Mouse (Mus musculus) fibroblast of lung, adult 2 months (primary cell): ENCODE measurements around the gene Gm20388.
"Not testable (repeated sequence)": the region's sequence is repeated elsewhere in the genome, so short reads cannot be mapped to it uniquely, and the experiment has no call there.

ENCODE experiments used
- DNase-seq: peaks from one replicate; pipeline ENCODE4 v3.0.0-alpha.2; 2011; ENCODE audit warnings: low read depth

Gene Gm20388

DNA sequence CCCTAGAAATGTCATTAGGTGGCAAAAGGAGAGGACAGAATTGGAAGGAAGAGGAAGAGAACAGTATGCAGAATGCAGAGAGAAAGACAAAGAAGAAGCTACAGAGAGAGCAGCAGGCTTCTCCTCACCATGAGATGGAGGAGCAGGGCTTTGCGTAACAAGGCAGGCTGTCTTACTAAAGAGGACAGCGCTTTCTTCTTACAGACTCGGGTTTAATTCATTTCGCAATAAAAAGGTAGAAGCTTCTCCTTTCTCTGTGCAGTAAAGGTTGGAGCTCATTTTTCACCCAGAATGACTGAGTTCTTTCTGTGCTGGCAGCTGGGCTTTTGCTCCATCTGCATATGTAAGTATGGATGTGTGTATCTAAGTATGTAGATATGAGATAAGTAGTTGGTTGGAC lies 3369.2 kb downstream of the Gm20388 start:
- no peak for DNase-seq

DNA sequence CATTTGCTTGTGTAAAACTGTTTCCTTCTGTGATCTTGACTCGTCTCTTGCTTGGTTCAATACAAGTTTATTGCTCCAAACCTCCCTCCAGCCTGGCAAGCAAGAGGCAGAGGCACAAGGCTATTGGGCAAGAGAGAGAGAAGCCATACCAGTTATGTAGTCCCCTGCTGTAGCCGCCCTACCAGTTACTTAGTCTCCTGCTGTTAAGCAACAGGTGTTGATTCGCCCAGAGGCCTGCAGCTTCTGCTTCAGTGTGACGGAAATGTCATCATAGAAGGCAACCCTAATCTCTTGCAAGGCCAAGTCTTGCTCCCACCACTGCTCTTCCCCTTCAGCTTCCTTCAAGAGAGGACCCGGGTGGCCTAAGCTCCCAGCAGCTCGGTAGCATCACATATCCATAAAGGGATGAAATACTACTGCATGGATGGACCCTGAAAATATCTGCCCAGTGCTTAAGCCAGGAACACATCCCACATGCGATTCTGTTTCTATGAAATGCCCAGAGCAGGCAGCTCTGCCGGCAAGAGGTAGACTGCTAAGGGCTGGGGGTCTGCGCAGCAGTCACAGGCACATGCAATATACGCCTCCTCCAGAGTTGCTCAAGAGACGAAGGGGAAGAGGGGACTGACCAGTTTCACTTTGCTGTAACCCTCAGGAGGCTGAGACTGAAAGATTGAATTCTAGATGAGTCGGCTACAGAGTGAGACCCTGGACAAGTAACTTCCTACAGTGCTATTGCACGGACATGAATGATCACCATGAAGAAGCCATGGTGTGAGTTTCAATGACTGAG lies 3369.9 kb downstream of the Gm20388 start:
- no peak for DNase-seq

DNA sequence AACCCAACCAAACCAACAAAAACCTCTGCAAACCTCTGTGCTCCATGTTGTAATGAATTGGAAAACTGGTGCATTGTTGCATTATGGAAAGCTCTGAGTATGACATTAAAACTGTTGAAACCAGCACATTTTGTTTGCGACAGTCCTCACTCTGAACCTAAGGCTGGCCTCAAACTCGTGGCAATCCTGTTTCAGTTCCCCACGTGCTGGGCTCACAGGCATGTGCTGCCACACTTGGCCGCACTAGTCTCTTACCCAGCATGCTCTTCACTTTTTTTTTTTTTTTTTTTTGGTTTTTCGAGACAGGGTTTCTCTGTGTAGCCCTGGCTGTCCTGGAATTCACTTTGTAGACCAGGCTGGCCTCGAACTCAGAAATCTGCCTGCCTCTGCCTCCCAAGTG lies 3372.4 kb downstream of the Gm20388 start:
- not testable (repeated sequence) for DNase-seq

DNA sequence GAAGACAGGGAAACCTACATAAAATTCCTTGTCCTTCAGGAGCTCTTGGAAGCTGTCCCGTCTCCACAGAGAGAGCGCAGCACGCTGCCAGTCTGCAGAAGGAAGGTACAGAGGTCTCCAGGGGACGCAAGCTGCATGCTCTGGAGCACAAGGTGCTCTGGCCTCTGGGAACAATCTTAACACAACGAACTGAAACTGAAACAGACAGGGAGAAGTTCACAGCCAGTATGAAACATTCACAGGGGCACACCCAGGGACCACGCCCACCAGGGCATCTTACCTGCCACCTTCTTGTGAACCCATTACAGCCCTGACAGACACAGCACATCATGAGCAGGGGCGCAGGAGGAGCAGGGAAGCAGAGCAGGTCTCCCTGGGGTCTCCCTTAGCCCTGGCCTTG lies 3373.3 kb downstream of the Gm20388 start:
- DNase-seq = no peak

DNA sequence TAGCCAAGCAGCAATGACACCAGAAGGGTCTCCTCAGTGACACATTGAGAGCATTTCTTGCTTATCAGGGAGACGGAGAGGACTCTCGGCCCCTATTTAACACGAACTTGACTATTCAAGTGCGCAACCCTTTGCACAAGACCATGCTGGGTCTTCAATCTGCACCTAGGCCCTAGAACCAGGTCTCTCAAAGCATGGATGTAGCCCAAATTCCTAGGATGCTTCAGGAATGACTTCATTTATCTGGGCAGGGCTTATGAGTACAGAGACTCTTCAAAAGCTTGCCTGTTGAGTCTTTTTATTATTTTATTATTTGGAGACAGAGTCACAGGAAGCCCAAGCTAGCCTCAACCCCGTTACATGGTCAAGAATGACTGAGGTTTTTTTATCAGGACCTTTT lies 3373.9 kb downstream of the Gm20388 start:
- DNase-seq = no peak

DNA sequence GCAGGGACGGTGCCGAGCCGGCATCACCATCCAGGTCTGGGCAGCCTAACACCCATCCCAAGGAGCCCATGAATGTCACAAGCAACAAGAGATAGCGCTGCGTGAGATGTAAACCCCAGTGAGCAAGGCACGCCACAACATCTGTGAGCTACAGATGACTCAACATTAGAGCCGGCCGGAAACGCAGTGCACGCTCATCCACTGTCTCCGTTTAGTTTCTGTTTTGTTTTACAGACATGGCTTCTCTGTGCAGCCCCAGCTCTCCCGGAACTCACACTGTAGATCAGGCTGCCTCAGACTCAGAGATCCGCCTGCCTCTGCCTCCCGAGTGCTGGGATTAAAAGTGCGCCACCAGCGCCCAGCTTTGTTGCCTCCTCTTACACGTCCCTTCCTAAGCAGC lies 3376.7 kb downstream of the Gm20388 start:
- DNase-seq = no peak

DNA sequence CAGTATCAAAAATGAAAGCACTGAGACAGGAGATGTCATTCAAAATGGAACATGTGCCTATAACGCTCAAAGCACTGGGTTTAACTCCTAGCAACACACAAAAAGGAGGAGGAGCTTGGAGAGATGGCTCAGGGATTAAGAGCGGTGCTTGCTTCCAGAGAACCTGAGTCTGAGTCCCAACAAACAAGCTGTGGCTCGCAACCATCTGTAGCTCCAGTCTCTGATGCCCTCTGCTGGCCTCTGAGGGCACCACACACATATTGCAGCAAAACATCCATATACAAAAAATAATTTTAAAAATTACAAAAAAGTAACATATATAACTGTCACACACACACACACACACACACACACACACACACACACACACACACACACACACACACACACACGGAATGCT lies 3379.5 kb downstream of the Gm20388 start:
- DNase-seq = peak; percentile 6

DNA sequence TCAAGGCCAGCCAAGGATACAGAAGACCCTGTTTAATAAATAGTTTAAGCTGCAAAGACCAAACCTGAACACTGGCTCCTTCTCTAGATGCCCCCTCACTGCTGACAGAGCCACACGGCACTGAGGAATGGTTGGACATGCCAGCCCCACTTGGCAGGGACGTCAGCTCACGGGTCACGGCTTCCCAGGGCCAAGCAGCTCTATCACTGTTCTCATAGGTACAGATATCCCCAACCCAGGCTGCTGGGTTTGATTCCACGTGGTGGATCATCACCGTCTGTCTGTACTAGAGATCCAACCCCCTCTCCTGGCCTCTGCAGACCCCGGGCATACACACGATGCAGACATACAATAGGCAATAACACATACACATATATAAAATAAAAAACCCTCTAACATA lies 3380.0 kb downstream of the Gm20388 start:
- DNase-seq = no peak

DNA sequence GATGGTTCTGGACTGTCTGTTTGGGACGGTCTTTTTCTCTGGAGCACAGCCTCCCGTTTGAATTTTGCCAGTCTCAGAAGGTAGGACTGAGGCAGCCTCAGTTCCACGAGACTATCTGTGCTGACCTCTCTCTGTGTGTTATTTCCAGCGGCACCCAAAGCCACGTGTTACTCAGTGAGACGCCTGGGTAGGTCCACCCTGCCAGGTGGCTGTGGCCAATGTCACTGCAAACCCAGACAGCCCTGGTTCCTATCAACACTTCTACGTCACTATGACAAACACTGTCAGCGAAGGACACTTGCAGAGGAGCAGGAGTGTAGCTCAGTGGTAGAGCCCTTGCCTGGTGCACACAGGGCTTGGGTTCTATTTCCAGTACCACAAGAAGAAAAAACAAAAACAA lies 3381.1 kb downstream of the Gm20388 start:
- no peak for DNase-seq

DNA sequence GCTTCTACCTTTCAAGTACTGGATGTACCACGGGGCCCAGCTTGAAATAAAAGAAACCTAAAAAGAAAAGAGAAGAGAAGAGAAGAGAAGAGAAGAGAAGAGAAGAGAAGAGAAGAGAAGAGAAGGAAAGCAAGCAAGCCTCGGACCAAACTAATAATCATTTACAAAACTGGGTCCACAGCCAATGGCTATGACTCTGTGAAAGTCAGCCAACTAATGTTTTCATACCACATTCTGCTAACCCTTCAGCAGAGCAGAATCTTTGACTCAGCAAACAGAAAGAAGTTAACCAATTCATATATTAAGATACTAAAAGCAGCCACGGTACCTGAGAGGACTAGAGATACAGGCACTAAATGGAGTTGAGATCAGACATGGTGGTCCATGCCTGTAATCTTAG lies 3381.6 kb downstream of the Gm20388 start:
- DNase-seq = peak; percentile 6

DNA sequence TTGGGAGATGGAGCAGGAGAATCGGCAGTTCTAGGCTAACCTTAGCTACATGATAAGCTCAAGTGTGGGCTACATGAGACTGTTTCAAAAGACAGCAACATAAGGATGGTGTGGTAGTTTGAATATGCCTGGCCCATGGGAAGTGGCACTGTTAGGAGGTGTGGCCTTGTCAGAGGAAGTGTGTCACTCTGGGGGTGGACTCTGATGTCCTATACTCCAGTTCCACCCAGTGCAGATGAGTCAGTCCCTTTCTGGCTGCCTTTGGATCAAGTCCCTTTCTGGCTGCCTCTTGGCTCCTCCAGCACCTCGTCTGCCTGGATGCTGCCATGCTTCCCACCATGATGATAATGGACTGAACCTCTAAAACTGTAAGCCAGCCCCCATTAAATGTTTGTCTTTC lies 3382.1 kb downstream of the Gm20388 start:
- peak; percentile 11 for DNase-seq

DNA sequence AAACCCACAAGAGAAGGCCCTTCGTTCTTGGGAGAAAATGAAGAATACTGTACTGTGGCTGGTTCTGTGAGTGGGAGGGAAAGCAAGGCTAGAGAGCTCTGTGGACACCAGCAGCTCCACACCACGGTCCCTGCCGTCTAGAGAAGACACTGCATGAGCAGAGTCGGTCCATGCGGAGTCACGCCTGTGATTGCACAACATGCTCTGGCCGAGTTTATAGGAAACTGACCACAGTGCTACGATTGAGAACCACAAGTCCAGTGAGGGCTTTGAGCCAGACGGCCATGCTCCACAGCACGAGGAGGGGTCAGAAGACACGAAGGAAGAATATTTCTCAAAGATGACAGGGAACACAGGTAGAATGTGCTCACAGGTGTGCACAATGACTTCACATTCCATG lies 3387.7 kb downstream of the Gm20388 start:
- DNase-seq = no peak

DNA sequence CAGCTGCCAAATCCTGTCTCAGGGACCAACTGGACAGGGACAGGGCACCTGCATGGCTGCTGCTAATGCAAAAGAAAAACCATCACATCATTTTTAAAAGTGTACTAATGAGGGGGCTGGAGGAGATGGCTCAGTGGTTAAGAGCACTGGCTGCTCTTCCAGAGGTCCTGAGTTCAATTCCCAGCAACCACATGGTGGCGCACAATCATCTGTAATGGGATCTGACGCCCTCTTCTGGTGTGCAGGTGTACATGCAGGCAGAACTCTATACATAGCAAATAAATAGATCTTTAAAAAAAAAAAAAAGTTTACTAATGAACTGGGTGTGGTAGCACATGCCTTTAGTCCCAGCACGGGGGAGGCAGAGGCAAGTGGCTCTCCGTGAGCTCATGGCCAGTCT lies 3398.1 kb downstream of the Gm20388 start:
- no peak for DNase-seq

DNA sequence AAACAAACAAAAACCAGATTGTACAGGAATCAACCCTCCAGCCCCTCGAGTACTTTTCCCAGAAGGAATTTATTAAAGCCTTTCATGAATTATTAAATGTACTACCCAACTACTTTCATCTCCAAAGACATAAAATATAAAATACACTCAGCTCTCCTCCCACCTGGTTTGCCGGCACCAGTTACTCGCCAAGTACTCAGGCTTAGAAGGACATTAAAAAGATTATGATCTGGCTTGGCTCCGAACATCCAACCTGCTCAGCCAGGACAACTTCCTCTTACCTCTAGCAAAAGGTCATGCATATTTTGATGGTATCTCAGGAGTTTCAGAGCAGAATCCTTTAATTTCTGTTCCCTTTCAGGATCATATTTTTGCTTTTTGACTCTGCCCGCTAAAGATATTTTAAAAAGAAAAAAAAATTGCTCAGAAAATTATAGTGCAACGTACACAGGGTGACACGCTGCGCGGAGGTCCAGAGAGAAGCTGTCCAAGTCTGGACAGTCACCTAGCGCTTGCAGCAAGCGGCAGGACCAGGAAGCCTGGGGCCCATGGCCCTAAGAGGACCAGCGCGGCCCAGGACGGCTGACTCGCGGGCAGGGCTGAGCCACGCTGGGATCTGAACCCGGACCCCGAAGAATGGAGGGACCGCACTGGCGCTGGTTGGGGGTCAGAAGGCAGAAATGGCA lies 3407.3 kb downstream of the Gm20388 start:
- DNase-seq = no peak

DNA sequence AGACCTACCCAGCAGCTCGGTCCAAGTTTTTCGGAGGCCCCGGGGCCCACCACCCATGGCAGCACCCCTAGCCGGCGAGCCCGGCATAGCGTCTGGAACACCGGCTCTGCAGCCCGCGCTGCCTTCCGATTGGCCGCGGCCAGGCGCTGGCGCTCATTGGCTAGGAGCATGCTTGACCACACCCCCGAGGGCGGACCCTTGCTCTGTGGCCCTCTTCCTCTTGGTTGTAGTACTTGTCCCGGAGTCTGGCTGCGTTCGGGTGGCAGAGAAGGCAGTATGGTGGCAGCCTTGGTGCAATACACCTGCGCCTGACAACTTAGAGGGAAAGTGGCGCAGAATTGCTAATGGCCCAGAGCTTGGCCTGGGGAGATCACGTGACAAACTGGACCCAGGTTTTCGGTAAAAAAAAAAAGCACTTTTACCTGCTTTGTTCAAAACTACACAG lies 3407.8 kb downstream of the Gm20388 start, which contains the start of gene Fanca:
Gene Fanca (minus strand): TSS at position 110 of the 445 bp plus-strand sequence.
- DNase-seq = peak; percentile 78

DNA sequence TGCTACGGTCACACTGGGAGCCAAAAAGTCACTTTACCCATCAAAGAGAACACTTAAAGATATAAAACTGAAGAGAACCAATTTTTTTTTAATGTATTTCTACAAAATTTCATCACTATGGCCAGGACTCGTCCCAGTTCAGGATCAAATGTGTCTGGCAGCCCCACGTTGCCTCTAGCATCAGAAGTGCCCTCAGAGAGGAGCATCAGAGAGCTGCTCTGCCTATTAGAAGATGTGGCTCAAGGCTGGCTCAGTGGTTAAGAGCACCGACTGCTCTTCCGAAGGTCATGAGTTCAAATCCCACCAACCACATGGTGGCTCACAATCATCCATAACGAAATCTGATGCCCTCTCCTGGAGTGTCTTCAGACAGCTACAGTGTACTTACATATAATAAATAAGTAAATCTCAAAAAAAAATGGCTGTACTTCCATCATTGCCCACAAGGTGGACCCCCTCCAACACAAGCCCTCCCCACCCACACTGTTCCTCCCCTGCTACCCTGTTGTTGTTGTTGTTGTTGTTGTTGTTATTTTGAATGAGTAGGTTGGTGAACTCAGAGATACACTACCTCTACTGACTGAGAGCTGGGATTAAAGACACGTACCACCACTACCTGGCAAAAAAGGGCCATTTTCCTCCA lies 3409.0 kb downstream of the Gm20388 start:
- no peak for DNase-seq

DNA sequence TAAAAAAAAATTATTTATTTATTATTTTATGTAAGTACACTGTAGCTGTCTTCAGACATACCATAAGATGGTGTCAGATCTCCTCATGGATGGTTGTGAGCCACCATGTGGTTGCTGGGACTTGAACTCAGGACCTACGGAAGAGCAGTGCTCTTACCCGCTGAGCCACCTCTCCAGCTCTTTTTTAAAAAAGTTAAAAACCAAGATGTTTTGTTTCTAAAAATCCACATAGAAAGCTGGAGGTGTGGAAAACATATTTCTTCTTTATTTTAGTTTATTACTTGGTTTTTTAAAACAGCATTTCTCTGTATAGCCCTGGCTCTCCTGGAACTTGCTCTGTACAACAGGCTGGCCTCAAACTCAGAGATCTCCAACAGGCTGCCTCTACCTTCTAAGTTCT lies 3417.9 kb downstream of the Gm20388 start:
- no peak for DNase-seq

DNA sequence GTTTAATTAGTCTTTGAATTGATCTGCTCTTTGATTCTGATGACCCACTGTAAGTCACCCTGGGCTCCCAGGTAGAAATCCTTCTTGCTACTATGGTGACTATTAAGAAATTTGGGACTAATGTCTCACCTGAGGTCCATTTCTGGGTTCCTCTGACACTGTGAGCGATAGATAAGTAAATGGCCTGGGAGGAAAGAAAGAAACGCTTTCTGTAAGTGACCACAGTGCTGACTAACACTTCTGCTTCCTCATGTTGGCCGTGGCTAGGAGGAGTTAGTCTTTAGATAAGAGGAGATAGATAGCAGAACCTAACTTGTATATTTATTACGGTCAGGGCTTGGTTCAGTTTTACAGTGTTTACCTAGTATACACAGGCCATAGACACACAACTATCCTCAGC lies 3418.7 kb downstream of the Gm20388 start:
- DNase-seq = no peak

DNA sequence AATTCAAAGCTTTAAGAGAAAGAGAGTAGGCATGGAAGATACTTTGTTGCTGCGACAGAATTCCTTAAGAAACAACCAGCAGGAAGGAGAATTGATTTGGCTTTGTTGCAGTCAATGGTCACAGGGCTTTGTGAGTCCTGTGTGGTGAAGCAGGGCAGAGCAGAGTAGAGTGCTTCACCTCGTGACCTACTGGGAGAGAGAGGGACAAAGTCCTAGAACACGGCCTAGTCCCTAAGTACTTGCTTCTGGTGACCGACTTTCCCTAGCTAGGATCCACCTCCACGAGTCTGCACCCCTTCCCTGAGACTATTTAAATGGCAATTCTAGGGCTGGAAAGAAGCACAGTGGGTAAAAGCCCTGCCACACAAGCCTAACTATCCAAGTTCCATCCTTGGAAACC lies 3419.3 kb downstream of the Gm20388 start:
- DNase-seq = no peak

DNA sequence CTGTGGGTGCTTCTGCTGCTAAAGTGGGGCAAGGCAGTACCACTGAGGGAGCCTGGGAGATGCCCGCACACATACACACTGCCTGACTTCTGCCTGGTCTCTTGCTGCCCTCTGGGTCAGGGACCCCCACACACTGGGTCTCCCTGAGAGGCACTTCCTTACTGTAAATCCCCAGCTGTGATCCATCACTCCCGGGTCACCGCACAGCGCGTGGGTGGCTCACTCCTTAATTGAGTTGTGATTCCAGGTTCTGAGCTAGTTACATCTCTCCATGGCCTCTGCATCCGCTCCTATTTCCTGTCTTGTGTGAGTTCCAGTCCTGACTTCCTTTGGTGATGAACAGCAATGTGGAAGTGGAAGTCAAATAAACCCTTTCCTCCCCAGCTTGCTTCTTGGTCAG lies 3420.1 kb downstream of the Gm20388 start:
- DNase-seq = no peak

DNA sequence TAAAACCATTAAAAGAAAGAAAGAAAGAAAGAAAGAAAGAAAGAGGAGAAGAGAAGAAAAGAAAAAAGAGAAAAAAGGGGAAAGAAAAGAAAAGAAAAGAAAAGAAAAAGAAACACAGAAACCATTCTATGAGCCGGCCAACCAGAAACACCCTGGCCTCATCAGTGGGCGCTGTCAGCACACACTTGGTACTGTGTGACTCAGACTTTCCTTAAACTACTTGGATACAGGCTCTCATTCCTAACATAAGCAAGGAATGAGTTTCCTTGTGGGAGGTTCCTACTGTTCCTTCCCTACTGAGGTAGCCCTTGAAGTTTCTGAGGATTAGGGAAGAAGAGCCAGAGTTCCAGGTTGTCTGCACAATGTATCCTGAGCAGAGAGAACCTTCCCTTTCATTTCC lies 3420.7 kb downstream of the Gm20388 start:
- DNase-seq = no peak

DNA sequence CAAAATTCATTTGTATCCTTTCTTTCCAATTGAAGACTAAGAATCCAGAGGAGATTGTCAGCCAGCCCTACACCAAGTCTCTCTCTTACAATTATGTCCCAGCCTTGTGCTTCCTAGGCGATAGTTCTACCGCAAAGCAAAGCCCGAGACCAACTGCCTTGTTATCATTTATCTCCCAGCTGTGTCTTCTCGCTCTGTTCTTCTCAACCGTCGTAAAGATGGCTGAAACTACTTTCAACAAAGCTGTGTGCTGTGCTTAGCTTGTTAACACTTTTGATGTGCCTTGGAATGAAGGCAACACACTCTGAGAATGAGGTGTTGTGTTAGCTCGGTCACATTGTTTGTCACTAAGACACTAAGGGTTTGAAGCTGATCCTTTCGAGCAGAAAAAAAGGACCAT lies 3421.2 kb downstream of the Gm20388 start:
- no peak for DNase-seq
